Mouse (Mus musculus) right cerebral cortex, postnatal 10 days (tissue): ENCODE measurements around the gene Olfr521.
"Not testable (repeated sequence)": the region's sequence is repeated elsewhere in the genome, so short reads cannot be mapped to it uniquely, and the experiment has no call there.

ENCODE experiments used
- DNase-seq, 2 experiments: peaks; one replicate each; pipeline ENCODE4 v3.0.0; 2021; ENCODE audit warnings: low spot score in 2 of 2

Olfr521 gene

DNA sequence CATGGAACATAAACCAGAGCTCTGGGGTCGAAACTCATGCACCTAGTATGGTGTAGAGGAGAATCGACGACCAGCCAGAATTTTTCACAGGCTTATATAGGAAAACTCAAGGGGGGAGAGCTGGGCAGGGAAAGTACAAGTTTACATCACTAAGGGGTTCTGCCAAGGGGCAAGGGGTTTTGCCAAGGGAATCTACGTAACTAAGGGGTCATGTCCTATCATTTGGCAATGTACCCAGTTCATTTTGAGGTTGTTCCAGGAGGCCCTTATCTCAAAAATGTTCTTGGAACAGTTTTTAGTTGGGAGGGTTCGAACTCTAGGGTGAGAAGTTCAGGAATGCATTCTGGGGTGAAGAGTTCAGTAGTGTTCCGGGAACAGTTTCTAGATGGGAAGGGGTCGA lies 43.7 kb downstream of the Olfr521 start:
- DNase-seq: not testable (repeated sequence)

DNA sequence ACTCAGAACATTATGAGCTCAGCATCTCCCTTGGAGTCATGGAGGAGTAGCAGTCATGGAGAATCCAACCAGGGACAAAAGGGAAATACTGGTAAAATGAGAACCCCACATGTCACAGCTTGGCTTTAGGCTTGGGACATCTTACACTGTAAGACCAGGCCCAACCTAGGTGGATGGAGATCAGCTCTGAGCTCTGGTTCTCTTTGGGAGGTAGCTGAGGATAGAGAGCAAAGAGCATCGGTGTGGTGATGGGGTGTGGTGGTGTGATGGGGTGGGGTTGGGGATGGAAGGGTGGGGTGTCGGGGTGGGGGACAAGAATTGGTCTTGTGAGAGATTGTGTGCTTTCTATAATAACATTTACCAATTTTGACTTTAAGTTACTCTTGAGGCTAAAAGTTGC lies 47.5 kb downstream of the Olfr521 start:
- no peak for DNase-seq

DNA sequence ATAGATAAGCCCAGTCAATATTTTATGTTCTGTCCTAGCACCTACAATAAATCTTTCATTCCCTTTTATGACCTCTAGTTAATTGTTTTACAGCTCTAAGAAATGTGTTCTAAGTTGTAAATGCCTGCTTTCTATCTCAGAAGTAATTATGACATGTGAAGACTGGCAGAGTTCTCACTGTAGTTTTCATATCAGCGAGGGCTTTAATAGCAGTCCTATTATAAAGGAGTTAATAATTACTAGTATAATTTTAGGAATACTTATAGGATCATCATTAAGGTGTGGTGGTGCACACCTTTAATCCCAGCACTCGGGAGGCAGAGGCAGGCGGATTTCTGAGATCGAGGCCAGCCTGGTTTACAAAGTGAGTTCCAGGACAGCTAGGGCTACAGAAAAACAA lies 48.4 kb downstream of the Olfr521 start:
- DNase-seq: no peak

GRCm38 (mm10) chr7:99813394-99813793 lies 50.1 kb downstream of the Olfr521 start:
- peak in 1 of 2 experiments; percentile 35 for DNase-seq

DNA sequence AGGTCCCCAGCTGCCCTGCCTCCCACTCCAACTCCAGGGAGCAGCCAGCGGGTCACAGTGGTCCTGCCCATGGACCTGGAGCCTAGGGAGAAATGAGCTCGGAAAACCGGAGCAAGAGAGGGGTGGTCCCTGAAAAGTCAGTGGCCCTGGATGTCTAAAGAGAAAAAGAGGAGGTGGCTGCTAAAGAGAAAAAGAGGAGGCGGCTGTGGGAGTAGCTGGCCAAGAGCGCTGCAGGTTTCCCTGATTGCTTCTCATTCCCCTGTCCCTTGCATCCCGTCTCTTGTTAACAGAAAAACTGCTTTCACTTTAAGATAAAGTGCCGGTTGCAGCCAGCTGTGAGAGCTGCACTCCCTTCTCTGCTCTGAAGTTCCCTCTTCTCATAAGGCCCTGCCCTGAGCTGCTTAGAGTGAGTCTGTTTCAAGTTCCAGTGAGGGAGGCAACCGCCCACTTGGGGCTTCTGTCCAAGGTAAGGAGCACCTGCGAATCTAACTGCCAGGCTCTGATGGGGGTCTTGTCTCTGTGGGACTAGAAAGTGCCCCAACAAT lies 54.9 kb downstream of the Olfr521 start:
- not testable (repeated sequence) for DNase-seq
